Comparison of ENCODE assay signal across 8 mouse cellular contexts in genomic region chr7:17058071-17058689, GRCm38 (mm10). TPM values are rescaled to one million over a fixed set of nuclear protein-coding genes. Genes with fewer than 3 reads are reported as not detected.
DNase-seq lines count a peak whose midpoint lies in the region; ATAC-seq and TF ChIP-seq lines count a peak whose summit lies in the region.

No protein-coding gene starts in this region.

- peak; percentile 75 for DNase-seq in CD4-positive, CD25-positive, alpha-beta regulatory T cell, adult 2 months (ENCODE audit: low read depth, low spot score)
- DNase-seq in heart, postnatal 0 days (ENCODE audit: low spot score) = peak; percentile 97
- peak; percentile 95 for DNase-seq in kidney, postnatal 14 days
- peak; percentile 91 for DNase-seq in liver, postnatal 0 days
- peak; percentile 67 to 68 for DNase-seq in thymus, postnatal 10 days (ENCODE audit: low spot score in 2 of 2)

- peak overlapping the region; percentile 23; the same call in 1 of the 2 replicates for H3K9ac ChIP-seq in forebrain, embryonic 13.5 days
- peak overlapping the region; percentile 39 for H3K9ac ChIP-seq in heart, postnatal 0 days (replicated peaks; ENCODE audit: low read depth, low read length)
- H3K9ac ChIP-seq in liver, postnatal 0 days (replicated peaks) = peak overlapping the region; percentile 77
- H3K9ac ChIP-seq in neural tube, embryonic 13.5 days = peak overlapping the region; percentile 38; the same call in 1 of the 2 replicates

- peaks cover 6% of the 10 kb centered on the region for H3K4me1 ChIP-seq in bone marrow, adult 2 months (ENCODE audit: control insufficient read depth, insufficient read depth, low read length)
- peaks cover 67% of the 10 kb centered on the region for H3K4me1 ChIP-seq in forebrain, embryonic 13.5 days
- H3K4me1 ChIP-seq in heart, postnatal 0 days (ENCODE audit: control insufficient read depth, insufficient read depth) = peaks cover 43% of the 10 kb centered on the region
- H3K4me1 ChIP-seq in liver, postnatal 0 days (ENCODE audit: insufficient read depth) = peaks cover 72% of the 10 kb centered on the region
- H3K4me1 ChIP-seq in neural tube, embryonic 13.5 days (replicated peaks) = peaks cover 65% of the 10 kb centered on the region

- 2% methylated on average over 16 of the region's 16 CpGs for WGBS in bone marrow, adult 2 months
- 3% methylated on average over 16 of the region's 16 CpGs for WGBS in forebrain, embryonic 13.5 days
- WGBS in heart, postnatal 0 days = under 1% methylated on average over 14 of the region's 16 CpGs
- WGBS in liver, postnatal 0 days (ENCODE audit: insufficient replicate concordance) = 1% methylated on average over 14 of the region's 16 CpGs
- WGBS in neural tube, embryonic 13.5 days = 6% methylated on average over 16 of the region's 16 CpGs

- no peak for TF ChIP-seq CTCF in bone marrow, adult 2 months (IDR thresholded peaks at IDR 0.05; ENCODE audit: control insufficient read depth, insufficient read depth, low read length)
- TF ChIP-seq CTCF in heart, postnatal 0 days (IDR thresholded peaks at IDR 0.05; ENCODE audit: low read depth) = peak; percentile 60
- TF ChIP-seq CTCF in liver, postnatal 0 days (IDR thresholded peaks at IDR 0.05; ENCODE audit: low read depth) = peak; percentile 64

- H3K9me3 ChIP-seq in forebrain, embryonic 13.5 days (replicated peaks) = no peaks in the 10 kb centered on the region
- no peaks in the 10 kb centered on the region for H3K9me3 ChIP-seq in heart, postnatal 0 days (replicated peaks; ENCODE audit: control insufficient read depth, low read length)
- no peaks in the 10 kb centered on the region for H3K9me3 ChIP-seq in liver, postnatal 0 days (ENCODE audit: low read length)
- H3K9me3 ChIP-seq in neural tube, embryonic 13.5 days = no peaks in the 10 kb centered on the region

- H3K27me3 ChIP-seq in forebrain, embryonic 13.5 days = peaks cover 5% of the 10 kb centered on the region; the same call in 1 of the 2 replicates
- H3K27me3 ChIP-seq in heart, postnatal 0 days (ENCODE audit: control insufficient read depth, insufficient read depth, low read length) = no peaks in the 10 kb centered on the region
- H3K27me3 ChIP-seq in liver, postnatal 0 days (ENCODE audit: insufficient read depth, low read length) = no peaks in the 10 kb centered on the region
- peaks cover 14% of the 10 kb centered on the region for H3K27me3 ChIP-seq in neural tube, embryonic 13.5 days

- H3K36me3 ChIP-seq in forebrain, embryonic 13.5 days (ENCODE audit: poor library complexity, severe bottlenecking) = 0 out of 2 replicates have a peak, but pooled peaks cover 10% of the 10 kb centered on the region
- H3K36me3 ChIP-seq in heart, postnatal 0 days (replicated peaks; ENCODE audit: control insufficient read depth, insufficient read depth, low read length) = peaks cover 20% of the 10 kb centered on the region
- peaks cover 19% of the 10 kb centered on the region for H3K36me3 ChIP-seq in liver, postnatal 0 days (replicated peaks; ENCODE audit: insufficient read depth, low read length)
- peaks cover 5% of the 10 kb centered on the region; the same call in 1 of the 2 replicates for H3K36me3 ChIP-seq in neural tube, embryonic 13.5 days

- peak overlapping the region; percentile 34 for H3K4me2 ChIP-seq in forebrain, embryonic 13.5 days
- peak overlapping the region; percentile 81 for H3K4me2 ChIP-seq in heart, postnatal 0 days (ENCODE audit: low read depth, low read length)
- H3K4me2 ChIP-seq in liver, postnatal 0 days (ENCODE audit: low read depth, low read length) = peak overlapping the region; percentile 94
- peak overlapping the region; percentile 34 for H3K4me2 ChIP-seq in neural tube, embryonic 13.5 days

- H3K27ac ChIP-seq in bone marrow, adult 2 months (ENCODE audit: control insufficient read depth, insufficient read depth, low read depth, low read length, poor library complexity) = peak overlapping the region; percentile 39
- peak overlapping the region; percentile 85 for H3K27ac ChIP-seq in forebrain, embryonic 13.5 days
- H3K27ac ChIP-seq in heart, postnatal 0 days (ENCODE audit: low read depth) = peak overlapping the region; percentile 95
- H3K27ac ChIP-seq in liver, postnatal 0 days (ENCODE audit: low read depth) = peak overlapping the region; percentile 100
- peak overlapping the region; percentile 78 for H3K27ac ChIP-seq in neural tube, embryonic 13.5 days (replicated peaks)

- no peak overlapping the region for H3K4me3 ChIP-seq in bone marrow, adult 2 months (replicated peaks; ENCODE audit: control insufficient read depth, low read depth, low read length)
- no peak overlapping the region for H3K4me3 ChIP-seq in forebrain, embryonic 13.5 days
- peak overlapping the region; percentile 1; the same call in 1 of the 2 replicates for H3K4me3 ChIP-seq in heart, postnatal 0 days (ENCODE audit: low read depth, low read length)
- H3K4me3 ChIP-seq in liver, postnatal 0 days (ENCODE audit: low read depth, low read length) = peak overlapping the region; percentile 26
- no peak overlapping the region for H3K4me3 ChIP-seq in neural tube, embryonic 13.5 days

- TF ChIP-seq POLR2A in bone marrow, adult 2 months (IDR thresholded peaks at IDR 0.05; ENCODE audit: borderline replicate concordance, control insufficient read depth, low read depth, low read length) = no peak

- TF ChIP-seq EP300 in heart, postnatal 0 days (IDR thresholded peaks at IDR 0.05; ENCODE audit: low read depth) = peak; percentile 100
- peak; percentile 94 for TF ChIP-seq EP300 in liver, postnatal 0 days (IDR thresholded peaks at IDR 0.05; ENCODE audit: low read depth)

- ATAC-seq in forebrain, embryonic 13.5 days = peak; percentile 37
- peak; percentile 85 for ATAC-seq in heart, postnatal 0 days (ENCODE audit: insufficient read depth, low read depth)
- ATAC-seq in liver, postnatal 0 days = peak; percentile 75
- ATAC-seq in neural tube, embryonic 13.5 days (ENCODE audit: low read depth) = peak; percentile 20

RNA-seq across cellular contexts. Expression of gene Hif3a, which starts 4.0 kb away (rescaled TPM):
- polyA plus RNA-seq in bone marrow, adult 2 months (2011; ENCODE audit: insufficient read depth, insufficient read length, low replicate concordance, missing spikeins) = 1.8 and 3.3 TPM in 2 replicates
- 4.7 and 5.8 TPM in 2 replicates for polyA plus RNA-seq in forebrain, embryonic 13.5 days (2015; fragmentation: Nextera tagmentation; extraction: Ambion mirVana)
- total RNA-seq in heart, postnatal 0 days (2014; rRNA removed; ENCODE audit: low replicate concordance) = 29.7 and 35.5 TPM in 2 replicates
- polyA plus RNA-seq in heart, postnatal 0 days (2015; fragmentation: Nextera tagmentation; extraction: Ambion mirVana) = 4.2 and 6.2 TPM in 2 replicates
- 2.6 and 3.9 TPM in 2 replicates for polyA plus RNA-seq in liver, postnatal 0 days (2015; fragmentation: Nextera tagmentation; extraction: Ambion mirVana)
- polyA plus RNA-seq in neural tube, embryonic 13.5 days (2015; fragmentation: Nextera tagmentation; extraction: Ambion mirVana) = 4.3 and 5.2 TPM in 2 replicates

RNA-seq across cellular contexts. Expression of gene Psg16, which starts 15.7 kb away (rescaled TPM):
- 1.1 and 1.6 TPM in 2 replicates for polyA plus RNA-seq in bone marrow, adult 2 months (2011; ENCODE audit: insufficient read depth, insufficient read length, low replicate concordance, missing spikeins)
- 0.53 and 1.3 TPM in 2 replicates for polyA plus RNA-seq in forebrain, embryonic 13.5 days (2015; fragmentation: Nextera tagmentation; extraction: Ambion mirVana)
- total RNA-seq in heart, postnatal 0 days (2014; rRNA removed; ENCODE audit: low replicate concordance) = 0.08 TPM in 1 of 2 replicates, not detected in the other
- 0.07 and 0.12 TPM in 2 replicates for polyA plus RNA-seq in heart, postnatal 0 days (2015; fragmentation: Nextera tagmentation; extraction: Ambion mirVana)
- polyA plus RNA-seq in liver, postnatal 0 days (2015; fragmentation: Nextera tagmentation; extraction: Ambion mirVana) = 0.54 and 0.69 TPM in 2 replicates
- polyA plus RNA-seq in neural tube, embryonic 13.5 days (2015; fragmentation: Nextera tagmentation; extraction: Ambion mirVana) = 1.2 and 1.6 TPM in 2 replicates

RNA-seq across cellular contexts. Expression of gene Ppp5c, which starts 30.5 kb away (rescaled TPM):
- polyA plus RNA-seq in bone marrow, adult 2 months (2011; ENCODE audit: insufficient read depth, insufficient read length, low replicate concordance, missing spikeins) = 30.6 and 70.5 TPM in 2 replicates
- polyA plus RNA-seq in forebrain, embryonic 13.5 days (2015; fragmentation: Nextera tagmentation; extraction: Ambion mirVana) = 103 and 113 TPM in 2 replicates
- total RNA-seq in heart, postnatal 0 days (2014; rRNA removed; ENCODE audit: low replicate concordance) = 55.0 and 68.0 TPM in 2 replicates
- 88.5 and 93.6 TPM in 2 replicates for polyA plus RNA-seq in heart, postnatal 0 days (2015; fragmentation: Nextera tagmentation; extraction: Ambion mirVana)
- 26.9 and 32.1 TPM in 2 replicates for polyA plus RNA-seq in liver, postnatal 0 days (2015; fragmentation: Nextera tagmentation; extraction: Ambion mirVana)
- polyA plus RNA-seq in neural tube, embryonic 13.5 days (2015; fragmentation: Nextera tagmentation; extraction: Ambion mirVana) = 116 and 127 TPM in 2 replicates

Comparison
In these comparisons a context has a peak if more than half of its experiments do, and no peak if none do; other contexts are left out.
1. H3K27ac ChIP-seq: peak in every context shown above with its lines; median percentile 100 in liver, postnatal 0 days; 95 in heart, postnatal 0 days; 85 in forebrain, embryonic 13.5 days; 78 in neural tube, embryonic 13.5 days; 39 in bone marrow, adult 2 months.
2. H3K4me3 ChIP-seq: peak in heart, postnatal 0 days (single experiment) and liver, postnatal 0 days (single experiment); none in bone marrow, adult 2 months (single experiment), forebrain, embryonic 13.5 days (single experiment) and neural tube, embryonic 13.5 days (single experiment).
3. ATAC-seq: peak in every context shown above with its lines; median percentile 85 in heart, postnatal 0 days; 75 in liver, postnatal 0 days; 37 in forebrain, embryonic 13.5 days; 20 in neural tube, embryonic 13.5 days.
4. H3K4me2 ChIP-seq: peak in every context shown above with its lines; median percentile 94 in liver, postnatal 0 days; 81 in heart, postnatal 0 days; 34 in forebrain, embryonic 13.5 days; 34 in neural tube, embryonic 13.5 days.
5. H3K9ac ChIP-seq: peak in every context shown above with its lines; median percentile 77 in liver, postnatal 0 days; 39 in heart, postnatal 0 days; 38 in neural tube, embryonic 13.5 days; 23 in forebrain, embryonic 13.5 days.
6. Peak in every context shown above with its lines, with median percentiles within 50 percentile points of each other: DNase-seq.